Mouse (Mus musculus): Measurements from ENCODE around the gene Gm17304.

The Gm17304 gene

GRCm38 (mm10) chr5:106608798-106609197 is at the start of gene Gm17304:
Gene Gm17304 (plus strand): TSS chr5:106609098.
- no peak for DNase-seq (ENCODE audit: low read depth)

GRCm38 (mm10) chr5:106560631-106561498 is 48.0 kb upstream of the Gm17304 start:
- no peak for DNase-seq (ENCODE audit: low read depth)

GRCm38 (mm10) chr5:106561499-106561822 is 47.4 kb upstream of the Gm17304 start:
- DNase-seq (ENCODE audit: low read depth), result no peak

GRCm38 (mm10) chr5:106566025-106566424 is 42.9 kb upstream of the Gm17304 start:
- no peak for DNase-seq (ENCODE audit: low read depth)

GRCm38 (mm10) chr5:106573742-106574559 is 34.9 kb upstream of the Gm17304 start:
- DNase-seq (ENCODE audit: low read depth), result peak; percentile 13

GRCm38 (mm10) chr5:106574560-106574946 is 34.3 kb upstream of the Gm17304 start:
- peak; percentile 67 for DNase-seq (ENCODE audit: low read depth)

- no peak for DNase-seq (ENCODE audit: low read depth)
Measured at GRCm38 (mm10) chr5:106575098-106575497, 33.8 kb upstream of the Gm17304 start.

- DNase-seq (ENCODE audit: low read depth), result no peak
Measured at GRCm38 (mm10) chr5:106577237-106577888, 31.5 kb upstream of the Gm17304 start.

GRCm38 (mm10) chr5:106580943-106581342 is 28.0 kb upstream of the Gm17304 start:
- DNase-seq (ENCODE audit: low read depth), result no peak

- DNase-seq (ENCODE audit: low read depth), result no peak
Measured at GRCm38 (mm10) chr5:106589006-106589405, 19.9 kb upstream of the Gm17304 start.

- no peak for DNase-seq (ENCODE audit: low read depth)
Measured at GRCm38 (mm10) chr5:106589670-106590069, 19.2 kb upstream of the Gm17304 start.

GRCm38 (mm10) chr5:106590686-106591085 is 18.2 kb upstream of the Gm17304 start:
- DNase-seq (ENCODE audit: low read depth), result no peak

GRCm38 (mm10) chr5:106594388-106594787 is 14.5 kb upstream of the Gm17304 start:
- peak; percentile 7 for DNase-seq (ENCODE audit: low read depth)

GRCm38 (mm10) chr5:106597472-106597871 is 11.4 kb upstream of the Gm17304 start:
- no peak for DNase-seq (ENCODE audit: low read depth)

GRCm38 (mm10) chr5:106599482-106599881 is 9.4 kb upstream of the Gm17304 start:
- DNase-seq (ENCODE audit: low read depth), result no peak

- DNase-seq (ENCODE audit: low read depth), result no peak
Measured at GRCm38 (mm10) chr5:106604381-106604780, 4.5 kb upstream of the Gm17304 start.

GRCm38 (mm10) chr5:106605096-106605495 is 3.8 kb upstream of the Gm17304 start:
- no peak for DNase-seq (ENCODE audit: low read depth)

GRCm38 (mm10) chr5:106607081-106607480 is 1.8 kb upstream of the Gm17304 start:
- DNase-seq (ENCODE audit: low read depth), result no peak

- DNase-seq (ENCODE audit: low read depth), result no peak
Measured at GRCm38 (mm10) chr5:106612151-106612550, 3.3 kb downstream of the Gm17304 start.

GRCm38 (mm10) chr5:106614570-106614969 is 5.7 kb downstream of the Gm17304 start:
- DNase-seq (ENCODE audit: low read depth), result no peak

- no peak for DNase-seq (ENCODE audit: low read depth)
Measured at GRCm38 (mm10) chr5:106615006-106615405, 6.1 kb downstream of the Gm17304 start.

GRCm38 (mm10) chr5:106620446-106620845 is 11.5 kb downstream of the Gm17304 start:
- no peak for DNase-seq (ENCODE audit: low read depth)

GRCm38 (mm10) chr5:106622193-106622592 is 13.3 kb downstream of the Gm17304 start:
- DNase-seq (ENCODE audit: low read depth), result no peak
